Mouse (Mus musculus) erythroblast, embryonic 14.5 days (primary cell): ENCODE data around the gene Olfr547.

Source experiments
- GATA1 ChIP-seq: IDR thresholded peaks from 2 replicates; pipeline ENCODE4 v1.6.1; 2012; ENCODE audit warnings: low read length, inconsistent platforms, mixed read lengths
- TAL1 ChIP-seq: IDR thresholded peaks from 3 replicates; pipeline ENCODE4 v1.6.1; 2012; ENCODE audit warnings: low read length, inconsistent platforms, mixed read lengths

DNA sequence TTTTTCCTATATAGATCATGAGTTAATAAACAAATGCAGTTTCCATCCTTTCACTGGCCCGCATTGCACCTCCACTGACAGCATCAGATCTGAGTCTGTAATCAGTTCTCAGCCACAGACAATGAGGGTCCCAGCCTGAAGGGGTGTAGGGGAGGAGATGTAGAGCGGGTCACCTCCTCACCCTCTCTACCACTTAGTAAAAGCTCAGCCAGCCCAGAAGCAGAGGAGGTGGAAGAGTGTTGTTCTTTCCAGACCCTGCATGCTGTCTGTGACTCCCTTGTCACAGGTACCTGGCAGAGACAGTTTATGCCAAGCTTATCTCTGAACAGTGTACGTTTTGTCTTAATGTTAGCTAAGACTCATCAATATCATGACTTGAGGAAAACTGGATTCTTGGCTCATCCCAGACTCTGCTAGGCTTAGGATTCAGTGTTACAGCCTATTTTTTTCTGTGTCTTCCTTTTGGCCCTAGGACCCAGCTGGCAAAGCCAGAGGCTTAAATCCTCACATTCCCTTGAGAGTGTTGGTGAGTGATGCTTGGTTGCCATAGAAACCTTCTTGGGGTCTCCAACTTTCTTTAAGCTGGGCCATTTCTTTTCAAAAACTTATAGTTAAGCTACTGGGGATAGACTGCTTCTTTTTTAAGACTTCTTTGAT, 38.8 kb downstream of the Olfr547 start:
- no peak for TF ChIP-seq GATA1
- no peak for TF ChIP-seq TAL1
